Mouse (Mus musculus): ENCODE measurements around the gene Tcf12. TPM values are rescaled to one million over a fixed set of nuclear protein-coding genes. Genes with fewer than 3 reads are reported as not detected.

The Tcf12 gene
- total and polyA plus RNA-seq, 3 experiments = 34.7 to 329 (median 80.7) TPM

- Histone ChIP-seq H3K4me3 (ENCODE audit: low read depth, low read length) (no peak overlapping the region), H3K36me3 (replicated peaks) (no peaks in the 10 kb centered on the region), H3K4me1 (ENCODE audit: insufficient read depth, low read depth, low read length) (peaks cover 15% of the 10 kb centered on the region), H3K9me3 (replicated peaks) (no peaks in the 10 kb centered on the region), H3K27me3 (ENCODE audit: insufficient read depth, low read length) (no peaks in the 10 kb centered on the region)
- ATAC-seq (ENCODE audit: extremely low read depth, insufficient number of reproducible peaks, low FRiP score, poor library complexity, severe bottlenecking) (no peak), DNase-seq (ENCODE audit: low spot score) (no peak)
- TF ChIP-seq CTCF (IDR thresholded peaks at IDR 0.05; ENCODE audit: low read depth, low read length) (no peak), GATA2 (IDR thresholded peaks at IDR 0.05; ENCODE audit: borderline replicate concordance, low read depth, low read length) (no peak), GATA1 (IDR thresholded peaks at IDR 0.05; ENCODE audit: borderline replicate concordance, low read length) (no peak), POLR2AphosphoS5 (IDR thresholded peaks at IDR 0.05; ENCODE audit: insufficient replicate concordance, low read depth, low read length) (no peak), TAL1 (conservative IDR thresholded peaks at IDR 0.05; ENCODE audit: low read depth, low read length) (no peak)
Observed at GRCm38 (mm10) chr9:72137899-72138298, 26.2 kb upstream of the Tcf12 start.

GRCm38 (mm10) chr9:72133772-72134245, 22.1 kb upstream of the Tcf12 start:
- Histone ChIP-seq H3K36me3 (replicated peaks) (no peaks in the 10 kb centered on the region), H3K27me3 (ENCODE audit: insufficient read depth, low read length) (0 out of 2 replicates have a peak, but pooled peaks cover 6% of the 10 kb centered on the region), H3K9me3 (replicated peaks) (no peaks in the 10 kb centered on the region), H3K4me1 (ENCODE audit: insufficient read depth, low read depth, low read length) (peaks cover 24% of the 10 kb centered on the region), H3K4me3 (ENCODE audit: low read depth, low read length) (peak overlapping the region; percentile 75)
- TF ChIP-seq POLR2AphosphoS5 (IDR thresholded peaks at IDR 0.05; ENCODE audit: insufficient replicate concordance, low read depth, low read length) (no peak), TAL1 (conservative IDR thresholded peaks at IDR 0.05; ENCODE audit: low read depth, low read length) (no peak), GATA2 (IDR thresholded peaks at IDR 0.05; ENCODE audit: borderline replicate concordance, low read depth, low read length) (no peak), GATA1 (IDR thresholded peaks at IDR 0.05; ENCODE audit: borderline replicate concordance, low read length) (no peak), CTCF (IDR thresholded peaks at IDR 0.05; ENCODE audit: low read depth, low read length) (no peak)
- DNase-seq (ENCODE audit: low spot score) (no peak), ATAC-seq (ENCODE audit: extremely low read depth, insufficient number of reproducible peaks, low FRiP score, poor library complexity, severe bottlenecking) (no peak)

DNA sequence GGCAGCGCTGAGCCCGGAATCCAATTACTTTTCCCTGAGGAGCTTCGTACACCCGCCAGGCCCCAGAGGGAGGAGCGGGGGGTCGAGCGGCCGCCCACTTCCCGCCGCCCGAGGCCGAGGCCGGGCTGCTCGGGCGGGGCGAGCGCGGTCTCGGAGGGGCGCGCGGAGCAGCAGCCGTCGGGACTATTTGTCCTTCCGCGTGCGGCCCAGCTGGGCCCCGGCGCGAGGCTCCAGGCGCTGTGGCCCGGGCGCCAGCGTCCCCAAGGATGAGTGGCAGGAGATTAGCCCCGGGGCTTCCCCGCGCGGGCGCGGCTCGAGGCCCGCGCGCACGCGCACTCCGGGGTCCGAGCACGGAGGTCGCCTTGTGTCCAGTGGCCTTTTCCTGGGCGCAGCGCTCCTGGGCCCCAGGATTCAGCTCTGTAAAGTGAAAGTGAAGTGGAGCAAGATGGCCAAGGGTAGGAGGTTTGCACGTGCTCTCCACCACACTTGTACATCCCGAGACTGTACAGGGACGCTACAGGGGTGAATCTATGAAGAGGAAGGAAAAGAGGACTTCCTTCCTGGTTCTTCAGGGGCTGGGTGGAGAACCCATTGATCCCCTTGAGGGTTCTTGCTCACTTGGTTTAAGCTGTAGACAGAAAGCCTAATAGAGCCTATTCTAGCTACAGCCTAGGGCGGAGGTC, 21.6 kb upstream of the Tcf12 start:
- peak; percentile 15; the same call in 1 of the 2 replicates for ATAC-seq (ENCODE audit: extremely low read depth, insufficient number of reproducible peaks, low FRiP score, poor library complexity, severe bottlenecking)
- H3K4me3 ChIP-seq (ENCODE audit: low read depth, low read length) = peak overlapping the region; percentile 75
- TF ChIP-seq CTCF (IDR thresholded peaks at IDR 0.05; ENCODE audit: low read depth, low read length) = no peak
- no peak for TF ChIP-seq POLR2AphosphoS5 (IDR thresholded peaks at IDR 0.05; ENCODE audit: insufficient replicate concordance, low read depth, low read length)
- no peak for TF ChIP-seq TAL1 (conservative IDR thresholded peaks at IDR 0.05; ENCODE audit: low read depth, low read length)
- no peak for TF ChIP-seq GATA2 (IDR thresholded peaks at IDR 0.05; ENCODE audit: borderline replicate concordance, low read depth, low read length)
- TF ChIP-seq GATA1 (IDR thresholded peaks at IDR 0.05; ENCODE audit: borderline replicate concordance, low read length) = no peak
- no peaks in the 10 kb centered on the region for H3K36me3 ChIP-seq (replicated peaks)
- peak; percentile 76 for DNase-seq (ENCODE audit: low spot score)
- H3K4me1 ChIP-seq (ENCODE audit: insufficient read depth, low read depth, low read length) = peaks cover 25% of the 10 kb centered on the region
- H3K9me3 ChIP-seq (replicated peaks) = no peaks in the 10 kb centered on the region
- peaks cover 7% of the 10 kb centered on the region; the same call in 1 of the 2 replicates for H3K27me3 ChIP-seq (ENCODE audit: insufficient read depth, low read length)

GRCm38 (mm10) chr9:72132728-72133088, 21.0 kb upstream of the Tcf12 start:
- TF ChIP-seq POLR2AphosphoS5 (IDR thresholded peaks at IDR 0.05; ENCODE audit: insufficient replicate concordance, low read depth, low read length) = no peak
- no peak for TF ChIP-seq GATA1 (IDR thresholded peaks at IDR 0.05; ENCODE audit: borderline replicate concordance, low read length)
- TF ChIP-seq TAL1 (conservative IDR thresholded peaks at IDR 0.05; ENCODE audit: low read depth, low read length) = no peak
- no peak for TF ChIP-seq GATA2 (IDR thresholded peaks at IDR 0.05; ENCODE audit: borderline replicate concordance, low read depth, low read length)
- no peak for TF ChIP-seq CTCF (IDR thresholded peaks at IDR 0.05; ENCODE audit: low read depth, low read length)
- Histone ChIP-seq H3K4me3 (ENCODE audit: low read depth, low read length) (peak overlapping the region; percentile 75), H3K27me3 (ENCODE audit: insufficient read depth, low read length) (peaks cover 7% of the 10 kb centered on the region; the same call in 1 of the 2 replicates), H3K9me3 (replicated peaks) (no peaks in the 10 kb centered on the region), H3K36me3 (replicated peaks) (no peaks in the 10 kb centered on the region), H3K4me1 (ENCODE audit: insufficient read depth, low read depth, low read length) (peaks cover 24% of the 10 kb centered on the region)
- no peak for ATAC-seq (ENCODE audit: extremely low read depth, insufficient number of reproducible peaks, low FRiP score, poor library complexity, severe bottlenecking)
- no peak for DNase-seq (ENCODE audit: low spot score)

DNA sequence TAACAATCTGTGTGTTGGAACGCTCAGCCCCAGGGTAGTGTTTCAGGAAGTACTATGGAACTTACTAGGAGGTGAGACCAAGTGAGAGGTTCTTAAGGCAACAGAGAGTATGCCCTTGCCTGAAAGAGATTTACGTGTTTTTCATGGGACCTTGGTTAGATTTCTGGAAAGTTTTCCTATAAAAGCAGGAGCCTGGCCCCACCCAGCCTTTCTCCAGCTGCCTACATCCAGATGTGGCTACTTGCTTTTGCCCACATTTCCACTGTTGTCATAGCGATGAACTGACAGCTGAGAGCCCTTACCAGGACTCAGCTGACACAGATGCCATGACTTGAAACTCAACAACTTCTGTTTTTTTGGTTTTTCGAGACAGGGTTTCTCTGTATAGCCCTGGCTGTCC, 18.2 kb upstream of the Tcf12 start:
- H3K4me1 ChIP-seq (ENCODE audit: insufficient read depth, low read depth, low read length) = peaks cover 23% of the 10 kb centered on the region
- H3K4me3 ChIP-seq (ENCODE audit: low read depth, low read length) = no peak overlapping the region
- DNase-seq (ENCODE audit: low spot score) (no peak), ATAC-seq (ENCODE audit: extremely low read depth, insufficient number of reproducible peaks, low FRiP score, poor library complexity, severe bottlenecking) (no peak)
- no peak for TF ChIP-seq GATA2 (IDR thresholded peaks at IDR 0.05; ENCODE audit: borderline replicate concordance, low read depth, low read length)
- TF ChIP-seq GATA1 (IDR thresholded peaks at IDR 0.05; ENCODE audit: borderline replicate concordance, low read length) = no peak
- TF ChIP-seq CTCF (IDR thresholded peaks at IDR 0.05; ENCODE audit: low read depth, low read length) = no peak
- TF ChIP-seq POLR2AphosphoS5 (IDR thresholded peaks at IDR 0.05; ENCODE audit: insufficient replicate concordance, low read depth, low read length) = no peak
- no peak for TF ChIP-seq TAL1 (conservative IDR thresholded peaks at IDR 0.05; ENCODE audit: low read depth, low read length)
- no peaks in the 10 kb centered on the region for H3K9me3 ChIP-seq (replicated peaks)
- peaks cover 8% of the 10 kb centered on the region; the same call in 1 of the 2 replicates for H3K27me3 ChIP-seq (ENCODE audit: insufficient read depth, low read length)
- no peaks in the 10 kb centered on the region for H3K36me3 ChIP-seq (replicated peaks)

GRCm38 (mm10) chr9:72125442-72125841, 13.8 kb upstream of the Tcf12 start:
- DNase-seq (ENCODE audit: low spot score) = no peak
- Histone ChIP-seq H3K36me3 (replicated peaks) (no peaks in the 10 kb centered on the region), H3K9me3 (replicated peaks) (no peaks in the 10 kb centered on the region), H3K4me3 (ENCODE audit: low read depth, low read length) (no peak overlapping the region), H3K4me1 (ENCODE audit: insufficient read depth, low read depth, low read length) (peaks cover 3% of the 10 kb centered on the region; the same call in 1 of the 2 replicates), H3K27me3 (ENCODE audit: insufficient read depth, low read length) (peaks cover 12% of the 10 kb centered on the region; the same call in 1 of the 2 replicates)
- no peak for ATAC-seq (ENCODE audit: extremely low read depth, insufficient number of reproducible peaks, low FRiP score, poor library complexity, severe bottlenecking)
- TF ChIP-seq CTCF (IDR thresholded peaks at IDR 0.05; ENCODE audit: low read depth, low read length) = no peak
- no peak for TF ChIP-seq GATA2 (IDR thresholded peaks at IDR 0.05; ENCODE audit: borderline replicate concordance, low read depth, low read length)
- TF ChIP-seq TAL1 (conservative IDR thresholded peaks at IDR 0.05; ENCODE audit: low read depth, low read length) = no peak
